Mouse (Mus musculus): ENCODE measurements around the gene Gm3424.
"Not testable (repeated sequence)": the region's sequence is repeated elsewhere in the genome, so short reads cannot be mapped to it uniquely, and the experiment has no call there.

Gm3424 gene

DNA sequence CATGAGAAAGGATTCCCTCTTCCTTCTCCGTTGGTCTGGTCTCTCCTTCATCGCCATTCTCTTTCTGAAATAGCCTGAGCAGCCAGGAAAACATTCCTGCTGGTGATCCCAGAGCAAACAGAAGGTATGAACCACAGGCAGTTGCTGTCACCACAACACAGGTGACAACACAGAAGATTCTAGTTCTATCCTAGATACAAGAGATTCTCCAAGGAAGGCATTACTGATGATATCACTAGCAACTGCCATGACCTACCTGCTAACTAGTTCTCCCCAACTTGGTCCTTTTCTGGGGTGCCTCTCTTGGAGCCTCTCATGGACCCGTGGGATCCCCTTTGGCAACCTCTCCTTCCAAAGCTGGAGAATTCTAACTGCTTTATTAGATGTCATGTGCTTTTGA, at the start of gene Gm3424:
Gene Gm3424, minus strand, starts transcription at position 101 of the 400 bp plus-strand sequence.
- DNase-seq: not testable (repeated sequence)

DNA sequence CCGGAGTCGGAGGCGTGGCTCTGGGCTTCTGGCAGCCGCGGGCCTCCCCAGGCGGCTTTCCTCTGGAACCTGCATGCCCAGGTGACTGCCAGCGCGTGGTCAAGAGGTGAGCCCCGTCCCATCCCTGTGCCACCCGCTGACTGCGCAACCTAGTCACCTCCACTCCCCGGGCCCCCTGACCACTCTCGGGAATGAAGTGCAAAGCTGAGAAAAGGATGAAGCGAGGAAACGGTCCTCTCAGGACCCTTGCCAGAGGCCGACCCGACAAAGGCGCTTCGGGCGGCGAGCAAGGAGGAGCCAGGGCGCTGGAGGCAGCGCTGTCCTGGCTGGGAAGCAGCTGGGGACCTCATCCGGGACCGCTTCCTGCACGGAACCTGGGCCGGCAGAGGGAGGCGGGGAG, 49.7 kb upstream of the Gm3424 start:
- DNase-seq: not testable (repeated sequence)

DNA sequence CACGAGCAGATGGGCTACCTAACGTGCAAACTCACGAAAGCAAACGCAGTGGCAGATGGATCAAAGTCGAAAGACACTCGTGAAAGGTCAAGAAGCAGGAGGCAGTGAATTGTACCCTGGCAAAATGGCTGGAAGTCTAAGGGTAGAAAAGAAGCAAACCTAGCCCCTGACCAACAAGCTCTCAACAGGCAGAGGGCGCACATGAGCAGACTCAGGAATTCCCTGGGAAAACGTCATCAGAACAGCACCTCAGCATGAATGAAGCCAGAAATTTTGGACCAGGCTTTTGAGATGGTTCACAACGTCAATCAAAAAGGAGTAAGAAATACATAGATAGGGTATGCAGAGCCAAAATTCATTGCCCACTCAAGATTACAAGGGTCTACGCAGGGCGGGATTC, 49.0 kb upstream of the Gm3424 start:
- DNase-seq: not testable (repeated sequence)

DNA sequence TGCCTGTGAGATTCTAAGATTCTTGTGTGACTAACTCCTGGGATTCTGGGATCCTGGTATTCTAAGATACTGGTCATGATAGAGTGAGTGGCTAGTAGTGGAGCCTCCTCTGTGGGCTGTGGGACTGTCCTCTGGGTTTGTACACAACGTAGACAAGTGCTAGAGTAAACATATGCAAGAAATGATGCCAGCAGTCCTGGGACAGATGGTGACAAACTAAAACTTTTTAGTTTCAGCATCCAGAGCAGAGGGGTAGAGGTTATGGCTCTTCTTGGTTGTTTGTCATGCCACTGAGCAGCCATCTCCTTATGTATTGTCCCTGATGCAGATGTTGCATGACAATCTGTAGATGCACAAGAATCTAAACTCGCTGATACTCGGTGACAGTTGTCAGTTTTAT, 25.8 kb upstream of the Gm3424 start:
- DNase-seq: not testable (repeated sequence)

DNA sequence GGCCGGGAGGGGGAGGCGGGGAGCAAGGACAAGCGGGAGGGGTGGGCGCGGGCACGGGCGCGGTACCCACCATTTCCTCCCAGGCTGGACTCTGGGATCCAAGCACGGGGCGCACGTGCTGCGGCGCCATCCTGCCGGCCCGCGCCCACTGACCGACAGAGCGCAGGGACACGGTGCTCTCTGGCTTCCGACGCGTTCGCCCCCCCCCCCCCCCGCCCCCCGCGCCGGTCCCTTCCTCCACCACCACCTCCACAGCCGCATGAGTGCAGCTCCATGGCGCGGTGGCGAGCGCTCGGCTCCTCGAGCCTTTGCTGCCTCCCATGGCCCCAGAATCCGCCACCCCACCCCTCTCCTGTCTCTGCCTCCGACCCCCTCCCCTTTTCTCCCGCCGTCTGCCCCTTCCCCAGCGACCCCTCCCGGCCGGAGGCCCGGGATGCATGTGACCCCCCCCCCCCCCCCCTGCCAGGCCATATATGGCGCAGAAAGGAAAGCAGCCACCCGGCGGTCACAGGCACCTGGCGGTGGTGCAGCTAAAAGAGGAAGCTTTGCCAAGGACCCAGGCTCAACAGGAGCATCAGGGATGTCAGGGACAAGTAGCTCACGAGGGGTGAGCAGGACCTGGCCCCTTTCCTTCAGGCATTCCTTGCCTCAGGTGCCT, 17.3 kb downstream of the Gm3424 start:
- not testable (repeated sequence) for DNase-seq

DNA sequence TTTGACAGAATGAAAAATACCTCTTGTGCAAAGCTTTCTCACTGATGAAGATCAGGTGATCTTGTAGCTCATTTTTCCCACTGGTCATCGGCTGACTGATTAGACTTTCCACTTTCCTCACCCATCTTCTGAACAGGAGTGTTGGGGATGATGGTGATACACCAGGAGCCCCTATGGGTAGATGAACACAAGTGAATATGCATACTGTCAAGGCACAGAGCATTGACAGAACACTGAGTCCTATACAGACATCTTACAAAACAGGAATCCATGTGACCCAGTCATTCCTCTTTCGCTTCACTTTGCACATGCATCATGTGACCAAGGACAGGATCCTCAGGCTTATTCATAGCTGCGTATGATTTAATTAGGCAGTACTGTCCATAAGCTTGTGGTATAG, 22.2 kb downstream of the Gm3424 start, which contains the start of gene Gm3383:
Gene Gm3383, minus strand, starts transcription at position 101 of the 400 bp plus-strand sequence.
- DNase-seq: not testable (repeated sequence)
